In genomic region chr2:73093032-73093431, GRCm38 (mm10) we compare ENCODE assay signal across 12 mouse cellular contexts.
DNase-seq lines count a peak whose midpoint lies in the region; ATAC-seq lines count a peak whose summit lies in the region.
"Had no signal": no experiment of that assay in that cellular context is flagged by ENCODE, and none has a peak within 500 bp of the region (broad histone marks: within the 10 kb centered on the region; RNA-seq: fewer than 3 reads in every experiment).

No protein-coding gene starts in this region.

- H3K4me2 ChIP-seq in midbrain, embryonic 14.5 days (ENCODE audit: low read length), result no peak overlapping the region
- no peak overlapping the region for H3K4me2 ChIP-seq in midbrain, embryonic 15.5 days
- H3K4me2 ChIP-seq in liver, embryonic 15.5 days, result peak overlapping the region; percentile 54
- H3K4me2 ChIP-seq in stomach, embryonic 15.5 days, result no peak overlapping the region
- H3K4me2 ChIP-seq: kidney, embryonic 15.5 days had no signal

- ATAC-seq in midbrain, embryonic 14.5 days (ENCODE audit: low FRiP score, low TSS enrichment), result no peak; the same call in 1 of the 2 replicates
- no peak for ATAC-seq in midbrain, embryonic 15.5 days (replicated peaks)
- ATAC-seq in liver, embryonic 15.5 days (ENCODE audit: insufficient read depth), result peak; percentile 99
- ATAC-seq in stomach, embryonic 15.5 days (ENCODE audit: insufficient read depth, low FRiP score, low read depth), result peak; percentile 96

- H3K27ac ChIP-seq in midbrain, embryonic 14.5 days (replicated peaks; ENCODE audit: low read depth, low read length), result no peak overlapping the region
- H3K27ac ChIP-seq in midbrain, embryonic 15.5 days, result no peak overlapping the region
- peak overlapping the region; percentile 94 for H3K27ac ChIP-seq in liver, embryonic 15.5 days (replicated peaks)
- no peak overlapping the region for H3K27ac ChIP-seq in stomach, embryonic 15.5 days
- H3K27ac ChIP-seq: heart, adult 2 months; kidney, embryonic 15.5 days had no signal

- no peaks in the 10 kb centered on the region for H3K9me3 ChIP-seq in midbrain, embryonic 14.5 days (ENCODE audit: control insufficient read depth, low read length)
- no peaks in the 10 kb centered on the region for H3K9me3 ChIP-seq in midbrain, embryonic 15.5 days
- H3K9me3 ChIP-seq in liver, embryonic 15.5 days (replicated peaks), result no peaks in the 10 kb centered on the region
- no peaks in the 10 kb centered on the region for H3K9me3 ChIP-seq in stomach, embryonic 15.5 days
- H3K9me3 ChIP-seq: kidney, embryonic 15.5 days had no signal

- 33% methylated on average over 6 of the region's 6 CpGs for WGBS in midbrain, embryonic 14.5 days
- WGBS in midbrain, embryonic 15.5 days, result 40% methylated on average over 6 of the region's 6 CpGs
- 35% methylated on average over 6 of the region's 6 CpGs for WGBS in liver, embryonic 15.5 days (ENCODE audit: insufficient replicate concordance)
- 72% methylated on average over 6 of the region's 6 CpGs for WGBS in stomach, embryonic 15.5 days

- H3K27me3 ChIP-seq in midbrain, embryonic 14.5 days (ENCODE audit: control insufficient read depth, insufficient read depth, low read length), result no peaks in the 10 kb centered on the region
- H3K27me3 ChIP-seq in midbrain, embryonic 15.5 days (replicated peaks), result no peaks in the 10 kb centered on the region
- H3K27me3 ChIP-seq in liver, embryonic 15.5 days, result no peaks in the 10 kb centered on the region
- H3K27me3 ChIP-seq in stomach, embryonic 15.5 days (replicated peaks), result no peaks in the 10 kb centered on the region
- H3K27me3 ChIP-seq: kidney, embryonic 15.5 days had no signal

- H3K9ac ChIP-seq in midbrain, embryonic 14.5 days (replicated peaks; ENCODE audit: low read length), result no peak overlapping the region
- H3K9ac ChIP-seq in midbrain, embryonic 15.5 days, result no peak overlapping the region
- H3K9ac ChIP-seq in liver, embryonic 15.5 days, result no peak overlapping the region; the same call in 1 of the 2 replicates
- no peak overlapping the region for H3K9ac ChIP-seq in stomach, embryonic 15.5 days
- H3K9ac ChIP-seq: kidney, embryonic 15.5 days had no signal

- no peaks in the 10 kb centered on the region for H3K36me3 ChIP-seq in midbrain, embryonic 14.5 days (ENCODE audit: control insufficient read depth, insufficient read depth, low read length)
- no peaks in the 10 kb centered on the region for H3K36me3 ChIP-seq in midbrain, embryonic 15.5 days (replicated peaks)
- H3K36me3 ChIP-seq in liver, embryonic 15.5 days (replicated peaks), result no peaks in the 10 kb centered on the region
- 0 out of 2 replicates have a peak, but pooled peaks cover 3% of the 10 kb centered on the region for H3K36me3 ChIP-seq in stomach, embryonic 15.5 days
- H3K36me3 ChIP-seq: kidney, embryonic 15.5 days had no signal

- 0 out of 2 replicates have a peak, but pooled peaks cover 7% of the 10 kb centered on the region for H3K4me1 ChIP-seq in midbrain, embryonic 14.5 days (ENCODE audit: control insufficient read depth, insufficient read depth, low read length)
- H3K4me1 ChIP-seq in midbrain, embryonic 15.5 days, result no peaks in the 10 kb centered on the region
- H3K4me1 ChIP-seq in liver, embryonic 15.5 days (replicated peaks), result peaks cover 53% of the 10 kb centered on the region
- H3K4me1 ChIP-seq in stomach, embryonic 15.5 days, result 0 out of 2 replicates have a peak, but pooled peaks cover 6% of the 10 kb centered on the region

- H3K4me3 ChIP-seq in midbrain, embryonic 14.5 days (replicated peaks; ENCODE audit: low read depth, low read length), result no peak overlapping the region
- no peak overlapping the region for H3K4me3 ChIP-seq in midbrain, embryonic 15.5 days
- H3K4me3 ChIP-seq in liver, embryonic 15.5 days (replicated peaks), result no peak overlapping the region
- no peak overlapping the region for H3K4me3 ChIP-seq in stomach, embryonic 15.5 days (replicated peaks)
- H3K4me3 ChIP-seq: heart, adult 2 months; kidney, embryonic 15.5 days had no signal

- DNase-seq in midbrain, embryonic 14.5 days, result peak; percentile 47
- peak; percentile 98 for DNase-seq in c-Kit-positive CD71-positive TER-119-positive erythroid progenitor cells, embryonic 14.5 days (ENCODE audit: low spot score)
- DNase-seq in right cerebral cortex, postnatal 4 days, result no peak
- DNase-seq in adrenal gland, postnatal 14 days, result no peak
- DNase-seq: heart, adult 2 months; lung, postnatal 4 days; right cerebral cortex, postnatal 14 days; thymus, postnatal 4 days had no signal

Comparison
In these comparisons a context has a peak if more than half of its experiments do, and no peak if none do; other contexts are left out.
1. ATAC-seq: peak in liver, embryonic 15.5 days (single experiment) and stomach, embryonic 15.5 days (single experiment); none in midbrain, embryonic 14.5 days (single experiment) and midbrain, embryonic 15.5 days (single experiment).
2. DNase-seq: peak in midbrain, embryonic 14.5 days (single experiment) and c-Kit-positive CD71-positive TER-119-positive erythroid progenitor cells, embryonic 14.5 days (single experiment); none in right cerebral cortex, postnatal 4 days (single experiment) and adrenal gland, postnatal 14 days (single experiment).